Mouse (Mus musculus) kidney, adult 2 months (tissue): ENCODE measurements at regions not wholly inside any gene's neighbourhood (a gene's known extent, or its start where the extent isn't known, plus 50 kb on each side); places are given as distances from the start of the nearest gene placed in this dataset.

Experiments used
- DNase-seq: peaks from one replicate; pipeline ENCODE4 v3.0.0; 2021
- H3K27ac ChIP-seq: fragments of 200-500 bp; 2 replicates; pipeline ENCODE4 v1.5.1; 2012; ENCODE audit warnings: low read depth, low read length, control low read depth, inconsistent platforms; ENCODE audit not compliant: insufficient read depth
- H3K27me3 ChIP-seq: fragments of 200-500 bp; replicated peaks from 2 replicates; pipeline ENCODE4 v1.6.1; 2012; ENCODE audit warnings: mild to moderate bottlenecking, moderate library complexity, low read length, inconsistent platforms; ENCODE audit not compliant: control insufficient read depth, insufficient read depth
- H3K36me3 ChIP-seq: fragments of 200-500 bp; 2 replicates; pipeline ENCODE4 v1.6.1; 2012; ENCODE audit warnings: mild to moderate bottlenecking, moderate library complexity, low read length, inconsistent platforms; ENCODE audit not compliant: control insufficient read depth, insufficient read depth
- H3K4me1 ChIP-seq: fragments of 200-500 bp; 2 replicates; pipeline ENCODE4 v1.6.1; 2011; ENCODE audit warnings: low read length; ENCODE audit not compliant: control insufficient read depth, insufficient read depth
- H3K4me3 ChIP-seq: fragments of 200-500 bp; 2 replicates; pipeline ENCODE4 v1.5.1; 2011; ENCODE audit warnings: mild to moderate bottlenecking, low read depth, low read length, control low read depth; ENCODE audit not compliant: insufficient read depth
- CTCF ChIP-seq: fragments of 200-500 bp; conservative IDR thresholded peaks from 2 replicates; pipeline ENCODE4 v1.5.1; 2011; ENCODE audit warnings: low read depth, mild to moderate bottlenecking, control low read depth, low read length, moderate library complexity, mixed read lengths; ENCODE audit not compliant: insufficient read depth, insufficient read length
- POLR2A ChIP-seq: fragments of 200-500 bp; IDR thresholded peaks from one replicate; pipeline ENCODE4 v1.6.1; 2011; ENCODE audit warnings: low read depth, low read length, control low read depth
- WGBS: fragments of 180-500 bp; shearing (Covaris S2); methylation state at CpG from one replicate; pipeline ENCODE4 v1.1.7; 2018; 5-methylcytosine and 5-hydroxymethylcytosine counted together

DNA sequence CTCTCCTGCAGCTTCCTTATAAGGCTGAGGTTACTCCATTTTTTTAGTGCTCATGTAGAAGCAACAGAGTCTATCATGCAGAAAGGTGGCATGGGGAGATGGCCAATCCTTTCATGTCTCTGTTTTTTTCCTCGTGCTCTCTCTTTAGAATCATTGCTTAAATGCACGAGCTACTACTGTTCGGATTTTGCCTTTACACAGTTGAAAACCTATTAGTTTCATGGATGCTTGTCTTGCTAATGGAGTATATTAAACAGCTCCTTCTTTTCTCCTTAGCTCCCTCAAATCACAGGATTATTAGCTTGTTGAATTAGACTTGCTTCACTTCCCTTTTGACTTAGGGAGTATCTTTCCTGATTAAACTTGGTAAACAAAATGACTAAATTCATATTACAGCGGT is 497.3 kb downstream of the Cntn6 start:
- WGBS, result 71% methylated on average over 4 of the region's 4 CpGs
- TF ChIP-seq POLR2A (no peak), CTCF (no peak)

GRCm38 (mm10) chr6:104990366-104990765 is 497.8 kb downstream of the Cntn6 start:
- 73% methylated on average over 2 of the region's 2 CpGs for WGBS
- no peak for DNase-seq

More for the DNA sequence above, 497.3 kb downstream of the Cntn6 start:
- no peaks in the 10 kb centered on the region for H3K4me1 ChIP-seq
- DNase-seq, result no peak
- H3K27me3 ChIP-seq, result no peaks in the 10 kb centered on the region
- no peaks in the 10 kb centered on the region for H3K36me3 ChIP-seq
- no peak overlapping the region for H3K27ac ChIP-seq
- H3K4me3 ChIP-seq, result no peak overlapping the region

GRCm38 (mm10) chr6:104999601-105000000 is 507.0 kb downstream of the Cntn6 start:
- no peak overlapping the region for H3K4me3 ChIP-seq
- WGBS, result 93% methylated on average over 1 of the region's 1 CpGs
- H3K4me1 ChIP-seq, result no peaks in the 10 kb centered on the region
- no peak overlapping the region for H3K27ac ChIP-seq
- no peak for TF ChIP-seq CTCF
- no peak for TF ChIP-seq POLR2A
- H3K27me3 ChIP-seq, result no peaks in the 10 kb centered on the region
- H3K36me3 ChIP-seq, result no peaks in the 10 kb centered on the region
- no peak for DNase-seq

More at GRCm38 (mm10) chr6:104990366-104990765, 497.8 kb downstream of the Cntn6 start:
- no peaks in the 10 kb centered on the region for H3K36me3 ChIP-seq
- no peaks in the 10 kb centered on the region for H3K27me3 ChIP-seq
- TF ChIP-seq CTCF (no peak), POLR2A (no peak)
- H3K27ac ChIP-seq, result no peak overlapping the region
- no peaks in the 10 kb centered on the region for H3K4me1 ChIP-seq
- H3K4me3 ChIP-seq, result no peak overlapping the region

GRCm38 (mm10) chr6:105020672-105021071 is 528.1 kb downstream of the Cntn6 start:
- 71% methylated on average over 4 of the region's 4 CpGs for WGBS
- no peak overlapping the region for H3K4me3 ChIP-seq
- no peak for DNase-seq

DNA sequence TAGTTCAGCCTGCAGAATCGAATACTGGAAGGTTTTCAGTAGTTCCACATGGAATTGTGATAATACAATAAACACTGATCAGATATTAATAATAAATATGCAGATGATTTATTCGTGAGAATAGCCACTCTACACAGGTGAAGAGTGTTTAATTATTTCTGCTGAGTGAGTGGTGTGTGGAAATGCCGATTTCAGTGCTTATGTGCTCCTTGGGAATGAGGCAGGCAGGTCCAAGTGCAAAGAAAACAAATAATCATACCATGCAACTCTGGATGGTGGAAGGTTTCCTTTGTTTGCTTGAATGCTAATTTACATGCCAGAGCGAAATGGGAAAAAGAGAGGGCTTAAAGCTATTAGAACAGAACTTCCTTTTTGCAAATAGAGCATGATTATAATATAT is 528.6 kb downstream of the Cntn6 start:
- DNase-seq, result no peak
- WGBS, result 66% methylated on average over 4 of the region's 4 CpGs

More at GRCm38 (mm10) chr6:105020672-105021071, 528.1 kb downstream of the Cntn6 start:
- TF ChIP-seq CTCF, result no peak
- TF ChIP-seq POLR2A, result no peak
- no peaks in the 10 kb centered on the region for H3K36me3 ChIP-seq
- H3K27ac ChIP-seq, result no peak overlapping the region
- H3K4me1 ChIP-seq, result no peaks in the 10 kb centered on the region
- no peaks in the 10 kb centered on the region for H3K27me3 ChIP-seq

DNA sequence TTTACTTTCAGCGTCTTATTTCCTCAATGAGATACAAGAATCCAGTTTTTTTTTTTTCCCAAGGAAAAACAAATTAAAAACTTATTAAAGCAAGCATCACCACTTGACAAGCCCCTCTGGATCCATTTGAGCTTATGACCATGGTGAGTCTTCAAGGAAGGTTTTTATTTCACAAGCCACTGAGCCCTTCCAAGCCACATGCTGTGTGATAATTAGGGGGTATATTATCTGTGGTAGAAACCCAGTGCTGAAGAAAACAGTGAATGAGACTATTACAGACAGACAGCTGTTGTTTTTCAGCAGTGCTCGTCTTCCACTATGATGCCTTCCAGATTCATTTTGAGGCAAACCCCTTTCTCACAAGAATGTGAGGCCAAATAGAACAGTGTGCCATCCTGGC is 573.6 kb downstream of the Cntn6 start:
- H3K4me1 ChIP-seq, result no peaks in the 10 kb centered on the region
- WGBS, result 74% methylated on average over 2 of the region's 2 CpGs

More for the DNA sequence above, 528.6 kb downstream of the Cntn6 start:
- H3K27ac ChIP-seq, result no peak overlapping the region
- no peaks in the 10 kb centered on the region for H3K36me3 ChIP-seq
- no peaks in the 10 kb centered on the region for H3K4me1 ChIP-seq
- H3K27me3 ChIP-seq, result no peaks in the 10 kb centered on the region
- no peak for TF ChIP-seq POLR2A
- no peak overlapping the region for H3K4me3 ChIP-seq

GRCm38 (mm10) chr6:105090882-105091281 is 586.6 kb upstream of the Cntn4 start:
- no peak overlapping the region for H3K4me3 ChIP-seq
- 16% methylated on average over 1 of the region's 1 CpGs for WGBS
- peak; percentile 4 for DNase-seq
- no peak overlapping the region for H3K27ac ChIP-seq
- no peak for TF ChIP-seq POLR2A
- TF ChIP-seq CTCF, result no peak; the same call in 1 of the 2 replicates
- no peaks in the 10 kb centered on the region for H3K27me3 ChIP-seq
- no peaks in the 10 kb centered on the region for H3K36me3 ChIP-seq
- no peaks in the 10 kb centered on the region for H3K4me1 ChIP-seq

More for the DNA sequence above, 573.6 kb downstream of the Cntn6 start:
- Histone ChIP-seq H3K27me3 (no peaks in the 10 kb centered on the region), H3K4me3 (no peak overlapping the region), H3K27ac (no peak overlapping the region), H3K36me3 (no peaks in the 10 kb centered on the region)
- DNase-seq, result no peak
- TF ChIP-seq CTCF, result no peak
- no peak for TF ChIP-seq POLR2A
